13 mouse cellular contexts compared by ENCODE assay signal in the genomic region with DNA sequence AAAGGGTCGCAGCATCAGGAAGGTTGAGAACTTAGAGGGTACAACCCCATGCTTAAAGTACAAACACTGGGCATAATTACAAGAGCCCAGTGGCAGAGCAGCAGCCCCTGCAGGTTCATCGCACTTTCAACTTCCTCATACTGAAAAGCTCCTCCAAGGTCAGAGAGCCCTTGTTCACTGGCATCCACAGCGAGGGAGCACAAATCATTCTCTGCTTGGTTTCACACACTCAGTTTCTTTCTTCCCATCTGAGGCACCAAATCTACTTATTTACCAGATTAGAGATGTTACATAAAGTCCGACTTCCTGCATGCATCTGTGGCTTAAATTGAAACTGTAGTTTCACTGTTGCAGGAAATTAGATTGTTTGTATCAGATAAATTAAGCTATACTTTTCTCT. TPM values are rescaled to one million over a fixed set of nuclear protein-coding genes. Genes with fewer than 3 reads are reported as not detected.
DNase-seq lines count a peak whose midpoint lies in the region; ATAC-seq and TF ChIP-seq lines count a peak whose summit lies in the region.
"Had no signal": no experiment of that assay in that cellular context is flagged by ENCODE, and none has a peak within 500 bp of the region (broad histone marks: within the 10 kb centered on the region; RNA-seq: fewer than 3 reads in every experiment).

No protein-coding gene starts in this region.

- peak; percentile 78 for ATAC-seq in CD4-positive, CD25-positive, alpha-beta regulatory T cell, adult 4 months
- ATAC-seq in granulocyte monocyte progenitor cell, adult 5-6 weeks (replicated peaks; ENCODE audit: poor library complexity, severe bottlenecking), result peak; percentile 76
- ATAC-seq in cerebellum, adult (ENCODE audit: insufficient number of reproducible peaks, low FRiP score, low TSS enrichment), result no peak
- ATAC-seq: forebrain, embryonic 14.5 days had no signal

- no peak for TF ChIP-seq CTCF in left cerebral cortex, adult 2 months (IDR thresholded peaks at IDR 0.05)

- intact Hi-C loops in left cerebral cortex, adult 2 months (cut with DNase I), result no loop called here
- intact Hi-C loops in left cerebral cortex, postnatal 10 days (cut with DNase I), result no loop called here

- DNase-seq in left cerebral cortex, adult 2 months (ENCODE audit: extremely low spot score in 1 of 2, low spot score in 2 of 2), result no peak
- DNase-seq in left cerebral cortex, postnatal 10 days (ENCODE audit: extremely low spot score in 1 of 2, low spot score in 2 of 2), result no peak
- peak; percentile 52 to 63 for DNase-seq in kidney, postnatal 36 days
- DNase-seq in layer of hippocampus, postnatal 25 days (ENCODE audit: extremely low spot score in 1 of 2, low spot score in 1 of 2), result no peak
- no peak for DNase-seq in right cerebral cortex, adult 18-20 months
- DNase-seq: cerebellum, postnatal 10 days; retina, postnatal 1 day had no signal

- H3K4me3 ChIP-seq in left cerebral cortex, adult 2 months, result no peak overlapping the region
- H3K4me3 ChIP-seq: limb, embryonic 12.5 days had no signal

- H3K27ac ChIP-seq in left cerebral cortex, adult 2 months, result peak overlapping the region; percentile 20; the same call in 1 of the 2 replicates
- H3K27ac ChIP-seq: limb, embryonic 12.5 days had no signal

RNA-seq across cellular contexts. Expression of a gene that starts 18.5 kb away (rescaled TPM):
- total RNA-seq in left cerebral cortex, adult 2 months (2021), result 100 to 1,000 TPM; 124 to 128 TPM
- total RNA-seq in left cerebral cortex, postnatal 10 days (2021), result 10 to 100 TPM; 70.3 to 75.2 TPM
- polyA plus RNA-seq in CD4-positive, CD25-positive, alpha-beta regulatory T cell, adult 4 months (2017; shearing (Covaris generic)), result 10 to 100 TPM; 25.6 to 29.8 TPM
- 96.0 and 111 TPM in 2 replicates for total RNA-seq in granulocyte monocyte progenitor cell, adult 5-6 weeks (2014; fragmentation: Nextera tagmentation)
- 56.8 and 59.0 TPM in 2 replicates for total RNA-seq in granulocyte monocyte progenitor cell, adult 5-6 weeks (2017)
- 100 to 1,000 TPM; 108 to 115 TPM for total RNA-seq in layer of hippocampus, postnatal 25 days (2021)

RNA-seq across cellular contexts. Expression of a gene that starts 33.7 kb away (rescaled TPM):
- not detected for total RNA-seq in left cerebral cortex, adult 2 months (2021)
- not detected for total RNA-seq in left cerebral cortex, postnatal 10 days (2021)
- not detected for polyA plus RNA-seq in CD4-positive, CD25-positive, alpha-beta regulatory T cell, adult 4 months (2017; shearing (Covaris generic))
- total RNA-seq in granulocyte monocyte progenitor cell, adult 5-6 weeks (2014; fragmentation: Nextera tagmentation), result not detected in 2 replicates
- total RNA-seq in granulocyte monocyte progenitor cell, adult 5-6 weeks (2017), result not detected in 2 replicates
- total RNA-seq in layer of hippocampus, postnatal 25 days (2021), result not detected
- polyA plus RNA-seq: forebrain, embryonic 14.5 days; limb, embryonic 12.5 days; midbrain, embryonic 11.5 days had no signal

RNA-seq across cellular contexts. Expression of a gene that starts 35.0 kb away (rescaled TPM):
- 10 to 100 TPM; 12.0 to 13.4 TPM for total RNA-seq in left cerebral cortex, adult 2 months (2021)
- total RNA-seq in left cerebral cortex, postnatal 10 days (2021), result 10 to 100 TPM; 11.2 to 11.7 TPM
- under 1 TPM; 0.34 to 0.78 TPM for polyA plus RNA-seq in CD4-positive, CD25-positive, alpha-beta regulatory T cell, adult 4 months (2017; shearing (Covaris generic))
- total RNA-seq in granulocyte monocyte progenitor cell, adult 5-6 weeks (2014; fragmentation: Nextera tagmentation), result 0.30 TPM in 1 of 2 replicates, not detected in the other
- 0.86 TPM in 1 of 2 replicates, not detected in the other for total RNA-seq in granulocyte monocyte progenitor cell, adult 5-6 weeks (2017)
- total RNA-seq in layer of hippocampus, postnatal 25 days (2021), result 10 to 100 TPM; 12.5 to 15.0 TPM

RNA-seq across cellular contexts. Expression of a gene that starts 36.4 kb away (rescaled TPM):
- 1 to 10 TPM; 7.7 to 8.2 TPM for total RNA-seq in left cerebral cortex, adult 2 months (2021)
- 1 to 10 TPM; 7.9 to 8.9 TPM for total RNA-seq in left cerebral cortex, postnatal 10 days (2021)
- polyA plus RNA-seq in CD4-positive, CD25-positive, alpha-beta regulatory T cell, adult 4 months (2017; shearing (Covaris generic)), result 10 to 100 TPM; 17.5 to 19.5 TPM
- 33.9 and 39.8 TPM in 2 replicates for total RNA-seq in granulocyte monocyte progenitor cell, adult 5-6 weeks (2014; fragmentation: Nextera tagmentation)
- 17.1 and 21.2 TPM in 2 replicates for total RNA-seq in granulocyte monocyte progenitor cell, adult 5-6 weeks (2017)
- 1 to 10 TPM; 8.5 to 9.3 TPM for total RNA-seq in layer of hippocampus, postnatal 25 days (2021)

RNA-seq across cellular contexts. Expression of a gene that starts 36.5 kb away (rescaled TPM):
- total RNA-seq in left cerebral cortex, adult 2 months (2021), result 10 to 100 TPM; 14.8 to 15.8 TPM
- total RNA-seq in left cerebral cortex, postnatal 10 days (2021), result 10 to 100 TPM; 13.6 to 15.7 TPM
- polyA plus RNA-seq in CD4-positive, CD25-positive, alpha-beta regulatory T cell, adult 4 months (2017; shearing (Covaris generic)), result 10 to 100 TPM; 20.6 to 31.7 TPM
- total RNA-seq in granulocyte monocyte progenitor cell, adult 5-6 weeks (2014; fragmentation: Nextera tagmentation), result 15.6 and 19.6 TPM in 2 replicates
- total RNA-seq in granulocyte monocyte progenitor cell, adult 5-6 weeks (2017), result 17.9 and 19.9 TPM in 2 replicates
- 10 to 100 TPM; 15.3 to 18.6 TPM for total RNA-seq in layer of hippocampus, postnatal 25 days (2021)

Comparison
In these comparisons a context has a peak if more than half of its experiments do, and no peak if none do; other contexts are left out.
1. DNase-seq: peak in kidney, postnatal 36 days (2 of 2); none in left cerebral cortex, adult 2 months (0 of 2), left cerebral cortex, postnatal 10 days (0 of 2), layer of hippocampus, postnatal 25 days (0 of 2) and right cerebral cortex, adult 18-20 months (single experiment).
2. RNA of a gene that starts 35.0 kb away (total RNA-seq): 12.5 to 15.0 TPM in layer of hippocampus, postnatal 25 days, 12.0 to 13.4 TPM in left cerebral cortex, adult 2 months and 11.2 to 11.7 TPM in left cerebral cortex, postnatal 10 days; 0.30 to 0.86 TPM in granulocyte monocyte progenitor cell, adult 5-6 weeks; every median in the first group is over 4 times any median in the second.